Mouse (Mus musculus): ENCODE measurements at regions not wholly inside any gene's neighbourhood (a gene's known extent, or its start where the extent isn't known, plus 50 kb on each side); places are given as distances from the start of the nearest gene placed in this dataset.

DNA sequence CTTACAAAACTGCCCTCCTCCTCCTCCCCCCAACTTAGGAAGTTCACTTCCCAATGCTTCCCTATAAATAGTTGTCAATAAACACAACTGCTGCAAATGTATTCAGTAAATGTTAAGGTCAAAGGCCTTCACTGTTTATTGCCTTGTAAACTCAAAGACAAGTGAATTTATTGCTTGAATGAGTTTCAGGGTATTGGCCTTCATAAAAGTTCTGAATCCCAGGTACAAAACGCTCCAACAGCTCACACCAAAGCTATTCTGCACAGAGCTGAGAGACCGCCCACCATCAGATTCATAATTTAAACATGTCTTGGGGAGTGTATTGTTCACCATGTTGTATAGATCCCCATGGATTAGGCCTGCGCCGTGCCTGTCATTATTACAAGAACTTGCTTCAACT, 53.9 kb upstream of the Cdkn3 start:
- TF ChIP-seq GATA1 (IDR thresholded peaks at IDR 0.05; ENCODE audit: borderline replicate concordance, low read length), result no peak
- TF ChIP-seq FLI1 (IDR thresholded peaks at IDR 0.05; ENCODE audit: low read length), result no peak
